Mouse (Mus musculus): ENCODE measurements around the gene Uck2.

Gene Uck2

DNA sequence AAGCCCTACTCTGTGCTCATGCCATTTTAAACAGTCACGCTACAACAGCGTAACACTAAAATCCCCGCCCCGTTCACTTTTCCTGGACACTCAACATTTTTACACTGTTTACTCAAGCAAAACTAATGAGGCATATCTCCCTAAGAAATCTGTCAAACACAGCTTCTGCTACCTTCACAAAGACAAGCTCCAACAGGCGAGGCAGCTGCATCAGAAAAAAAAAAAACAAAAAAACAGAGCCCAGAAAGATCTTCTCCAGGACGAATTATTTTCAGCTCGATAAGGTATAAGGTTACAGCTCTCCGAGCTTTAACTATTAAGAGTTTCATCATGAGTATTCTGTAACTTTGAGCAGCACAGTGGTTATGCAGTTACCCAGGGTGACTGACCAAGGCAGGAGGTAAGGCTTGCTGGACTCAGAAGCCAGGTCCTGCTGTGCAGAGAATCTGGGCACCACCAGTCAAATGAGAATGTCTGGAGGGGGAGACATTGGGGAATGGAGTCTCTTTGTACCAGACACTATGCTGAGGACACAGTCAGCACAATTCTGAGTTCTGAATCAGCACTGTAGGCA lies 79.9 kb downstream of the Uck2 start:
- no peak for DNase-seq

DNA sequence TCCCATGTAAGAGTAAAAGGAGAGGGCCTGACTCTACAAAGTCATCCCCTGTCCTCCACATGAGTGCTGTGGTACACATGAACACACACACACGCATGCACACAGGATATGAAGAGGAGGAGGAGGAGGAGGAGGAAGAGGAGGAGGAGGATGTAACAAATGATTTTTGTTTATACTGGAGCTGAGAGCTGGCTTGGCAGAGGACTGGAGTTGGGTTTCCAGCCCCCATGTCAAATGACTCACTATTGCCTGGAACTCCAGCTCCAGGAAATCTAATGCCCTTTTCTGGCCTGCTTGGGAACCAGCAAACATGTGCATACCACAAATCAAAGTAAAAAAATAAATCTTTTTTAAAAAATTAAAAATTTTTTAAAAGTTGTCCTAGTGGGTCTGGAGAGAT lies 80.7 kb downstream of the Uck2 start:
- DNase-seq: no peak

GRCm38 (mm10) chr1:167194766-167195165 lies 90.4 kb downstream of the Uck2 start:
- no peak for DNase-seq

- DNase-seq: no peak
Observed at GRCm38 (mm10) chr1:167187791-167188190, 97.3 kb downstream of the Uck2 start.

DNA sequence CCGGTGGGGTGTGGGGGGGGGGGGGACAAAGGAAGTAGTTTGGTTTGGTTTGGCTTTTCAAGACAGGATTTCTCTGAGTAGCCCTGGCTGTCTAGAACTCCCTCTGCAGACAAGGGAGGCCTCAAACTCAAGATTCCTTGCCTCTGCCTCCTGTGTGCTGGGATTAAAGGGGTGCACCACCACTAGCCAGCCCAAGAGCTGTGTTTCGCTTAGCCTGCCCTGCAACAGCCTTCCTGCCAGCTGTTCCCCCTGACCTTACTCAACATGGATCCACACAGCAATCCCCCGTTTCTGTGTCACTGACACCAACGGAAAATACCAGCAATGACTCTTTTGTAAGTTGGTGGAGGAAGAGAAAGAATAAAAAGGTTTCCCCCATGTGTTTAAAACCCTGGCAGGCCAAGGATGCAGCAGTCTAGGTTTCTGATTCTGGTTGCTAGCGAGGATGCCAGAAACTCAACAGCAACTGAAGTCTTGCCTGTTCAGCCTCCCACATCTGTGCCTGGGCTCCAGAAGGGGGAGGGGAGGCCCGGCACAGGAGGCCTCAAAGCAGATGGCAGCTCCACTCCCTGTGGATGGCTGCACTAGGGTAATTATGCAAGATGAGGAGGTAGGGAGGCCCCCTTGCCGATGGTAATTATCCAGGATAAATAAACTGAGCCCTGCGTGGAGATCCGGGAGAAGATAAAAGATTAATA lies 103.1 kb downstream of the Uck2 start:
- DNase-seq: no peak

All from kidney, adult 8-10 months (tissue).